Mouse (Mus musculus) retina, postnatal 1 day (tissue): ENCODE data around the gene B9d1.
A peak's percentile ranks its signal among the peaks of the same experiment; 100 is the strongest.

Source experiments
- DNase-seq: peaks from one replicate; pipeline ENCODE4 v3.0.0-alpha.2; 2012

The B9d1 gene

DNA sequence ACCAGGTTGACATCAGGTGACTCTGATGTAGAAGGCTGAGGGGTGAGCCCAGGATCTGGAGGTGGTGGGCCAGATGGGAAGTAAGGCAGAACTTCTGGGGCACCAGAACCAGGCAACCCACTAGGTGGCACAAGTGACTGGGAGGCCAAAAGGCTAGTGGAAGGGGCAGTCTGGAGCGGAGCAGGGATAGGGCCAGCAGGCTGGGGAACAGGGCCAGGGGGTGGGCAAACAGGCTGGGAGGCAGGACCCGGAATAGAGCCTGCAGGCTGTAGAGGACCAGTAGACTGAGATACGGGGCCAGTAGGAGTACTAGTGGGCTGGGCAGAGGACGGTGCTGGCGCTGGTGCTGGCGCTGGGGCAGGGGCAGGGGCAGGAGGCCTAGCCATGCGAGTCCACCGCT lies 15.1 kb upstream of the B9d1 start:
- DNase-seq, result no peak

DNA sequence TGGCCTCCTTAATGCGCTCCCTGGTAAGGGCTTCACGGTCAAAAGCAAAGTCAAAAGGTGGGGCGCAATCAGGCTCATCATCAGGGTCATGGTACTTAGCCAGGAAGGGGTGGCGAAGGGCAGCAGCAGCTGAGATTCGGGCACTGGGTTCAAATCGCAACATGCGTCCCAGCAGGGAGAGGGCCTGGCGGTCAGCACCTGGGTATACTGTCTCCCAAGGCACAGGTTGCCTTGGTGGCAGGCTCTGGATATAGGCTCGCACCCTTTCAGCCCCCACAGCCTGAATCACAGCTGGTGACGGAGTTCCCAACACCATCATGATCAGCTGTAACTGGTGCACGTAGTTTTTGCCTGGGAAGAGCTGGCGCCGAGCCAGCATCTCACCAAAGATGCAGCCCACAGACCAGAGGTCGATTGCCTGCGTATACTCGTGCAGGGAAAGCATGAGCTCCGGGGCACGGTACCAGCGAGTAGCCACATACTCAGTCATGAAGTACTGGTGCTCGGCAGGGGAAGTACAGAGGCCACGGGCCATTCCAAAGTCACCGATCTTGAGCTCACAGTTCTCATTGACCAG lies 13.9 kb upstream of the B9d1 start:
- no peak for DNase-seq

DNA sequence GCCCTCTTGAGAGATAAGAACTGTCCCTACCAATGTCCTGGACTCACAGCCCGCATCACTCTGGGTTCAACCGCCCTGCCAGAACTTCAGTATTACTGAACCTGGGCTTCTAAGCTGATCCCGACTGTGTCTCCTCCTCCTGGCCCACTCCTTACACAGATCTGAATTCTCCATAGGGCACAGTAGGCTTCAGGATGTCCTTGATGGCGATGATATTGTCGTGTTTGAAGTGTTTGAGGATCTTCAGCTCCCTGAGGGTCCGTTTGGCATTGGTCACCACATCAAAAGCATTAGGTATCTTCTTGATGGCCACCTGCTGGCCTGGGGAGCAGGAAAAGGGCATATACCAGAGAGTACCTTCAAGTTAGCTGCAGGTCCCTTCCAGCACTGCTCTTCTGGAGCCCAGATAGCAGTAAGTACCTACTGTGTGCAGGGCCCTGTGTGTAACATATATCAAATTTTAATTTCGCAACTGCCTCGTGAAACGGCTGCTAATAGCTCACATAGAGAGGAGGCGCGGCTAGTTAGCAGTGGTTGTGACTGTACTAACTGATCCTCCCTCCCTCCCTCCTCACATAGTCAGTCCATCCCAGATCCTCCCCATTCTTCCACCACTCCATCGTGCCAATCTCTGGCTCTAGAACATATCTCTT lies 12.1 kb upstream of the B9d1 start:
- DNase-seq, result no peak

DNA sequence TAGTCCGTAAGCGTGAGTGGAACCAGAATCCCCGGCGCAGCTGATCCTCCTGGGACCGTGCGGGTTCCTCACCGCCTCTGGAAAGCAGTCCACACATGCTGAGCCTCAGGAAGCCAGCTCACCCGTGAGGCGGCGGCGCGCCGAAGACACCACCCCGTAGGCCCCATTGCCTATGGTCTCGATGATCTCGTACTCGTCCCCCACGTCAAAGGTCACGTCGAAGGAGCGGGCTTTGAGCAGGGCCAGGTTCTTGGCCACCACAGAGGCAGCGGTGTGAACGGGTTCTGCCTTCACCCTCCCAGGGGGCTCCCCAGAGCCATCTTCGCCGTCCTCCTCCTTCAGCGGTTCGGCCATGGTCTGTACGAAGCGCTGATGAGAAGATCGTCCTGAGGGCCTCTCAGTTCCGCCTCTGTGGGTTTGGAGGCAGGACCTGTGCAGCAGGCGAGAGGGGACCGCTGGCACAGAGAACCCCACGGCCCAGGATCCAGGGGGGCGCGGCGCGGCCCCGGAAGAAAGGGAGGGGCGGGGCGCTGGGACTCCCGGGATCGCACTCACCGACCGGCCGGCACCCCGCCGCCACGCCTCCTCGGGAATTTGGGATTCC lies 11.3 kb upstream of the B9d1 start:
- DNase-seq, result no peak

DNA sequence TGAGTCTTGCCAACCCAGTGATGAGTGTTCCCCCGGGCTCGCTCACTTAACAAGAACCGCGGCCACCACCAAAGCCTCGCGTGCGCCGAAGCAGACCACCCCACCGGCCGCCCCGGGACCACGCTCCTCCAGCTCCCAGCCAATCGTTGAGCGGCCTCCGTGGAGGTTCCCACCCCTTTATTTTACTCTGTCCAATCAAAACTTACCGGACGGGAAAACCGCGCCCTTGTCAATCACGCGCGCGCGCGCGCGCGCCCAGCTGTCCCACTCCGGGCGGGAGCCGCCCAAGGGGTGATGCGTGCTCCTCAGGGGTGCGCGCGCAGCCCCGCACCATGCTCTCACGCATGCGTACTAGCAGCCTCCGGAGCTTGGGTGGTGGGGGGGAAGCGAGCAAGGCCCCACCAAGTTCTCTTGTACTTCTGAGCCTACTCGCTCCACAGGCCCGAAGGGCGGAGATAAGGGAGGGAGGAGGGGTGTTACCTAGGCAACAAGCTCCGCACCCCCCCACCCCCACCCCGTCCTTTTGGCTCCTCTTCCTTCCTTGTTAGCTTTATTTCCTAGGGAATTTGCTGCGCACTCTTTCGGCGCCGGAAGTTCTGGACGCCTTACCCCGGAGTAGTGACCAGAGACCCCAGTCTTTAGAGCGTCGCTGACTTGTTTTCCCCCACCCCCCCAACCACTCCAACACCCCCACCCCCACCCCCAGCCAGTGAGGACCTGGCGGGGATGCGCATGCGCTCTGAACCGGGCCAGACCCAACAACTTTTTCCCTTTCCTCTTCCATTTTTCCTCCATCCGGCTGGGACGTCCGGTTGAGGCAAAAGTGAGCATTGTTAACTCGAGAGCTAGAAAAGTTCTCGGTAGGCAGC lies 10.6 kb upstream of the B9d1 start, which contains the start of gene Mapk7:
Mapk7 (minus strand) TSS at position 278 of the 869 bp plus-strand sequence.
- DNase-seq, result peak; percentile 99

DNA sequence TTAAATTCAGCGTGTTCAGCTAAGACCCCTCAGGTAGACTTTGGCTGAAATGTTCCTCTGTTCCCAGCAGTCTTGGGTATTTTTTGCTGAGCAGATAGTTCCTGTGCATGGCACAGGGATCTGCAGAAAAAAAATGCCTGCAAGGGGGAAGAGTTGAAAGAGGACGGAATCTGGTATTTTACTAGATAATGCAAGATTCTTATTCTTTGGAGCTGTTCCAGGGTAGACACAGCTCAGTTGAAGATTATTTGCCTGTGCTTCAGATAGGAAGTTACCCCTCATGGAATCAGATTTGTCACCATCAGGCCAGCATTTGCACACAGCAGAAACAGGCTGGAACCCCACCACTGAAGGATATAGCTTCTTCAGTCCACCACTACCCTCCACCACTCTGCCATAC lies 9.4 kb upstream of the B9d1 start:
- no peak for DNase-seq

DNA sequence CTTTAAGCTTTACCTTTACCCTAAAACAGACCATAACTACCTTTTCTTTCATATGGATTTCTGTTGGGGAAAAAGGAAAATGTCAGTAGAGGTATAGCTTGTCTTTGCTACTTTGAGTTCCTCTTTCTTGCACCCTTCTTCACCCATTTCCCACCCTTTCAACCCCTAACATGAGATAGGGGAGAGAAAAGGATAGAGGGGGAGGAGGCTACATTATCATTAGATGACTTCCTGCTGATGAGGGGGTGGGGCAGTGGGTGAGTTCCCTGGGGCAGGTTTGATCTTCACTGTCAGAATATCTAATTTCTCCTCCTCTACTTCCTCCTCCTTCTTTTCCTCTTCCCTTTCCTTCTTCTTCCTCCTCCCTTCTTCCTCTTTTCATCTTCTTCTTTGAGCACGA lies 7.5 kb upstream of the B9d1 start:
- DNase-seq, result no peak

DNA sequence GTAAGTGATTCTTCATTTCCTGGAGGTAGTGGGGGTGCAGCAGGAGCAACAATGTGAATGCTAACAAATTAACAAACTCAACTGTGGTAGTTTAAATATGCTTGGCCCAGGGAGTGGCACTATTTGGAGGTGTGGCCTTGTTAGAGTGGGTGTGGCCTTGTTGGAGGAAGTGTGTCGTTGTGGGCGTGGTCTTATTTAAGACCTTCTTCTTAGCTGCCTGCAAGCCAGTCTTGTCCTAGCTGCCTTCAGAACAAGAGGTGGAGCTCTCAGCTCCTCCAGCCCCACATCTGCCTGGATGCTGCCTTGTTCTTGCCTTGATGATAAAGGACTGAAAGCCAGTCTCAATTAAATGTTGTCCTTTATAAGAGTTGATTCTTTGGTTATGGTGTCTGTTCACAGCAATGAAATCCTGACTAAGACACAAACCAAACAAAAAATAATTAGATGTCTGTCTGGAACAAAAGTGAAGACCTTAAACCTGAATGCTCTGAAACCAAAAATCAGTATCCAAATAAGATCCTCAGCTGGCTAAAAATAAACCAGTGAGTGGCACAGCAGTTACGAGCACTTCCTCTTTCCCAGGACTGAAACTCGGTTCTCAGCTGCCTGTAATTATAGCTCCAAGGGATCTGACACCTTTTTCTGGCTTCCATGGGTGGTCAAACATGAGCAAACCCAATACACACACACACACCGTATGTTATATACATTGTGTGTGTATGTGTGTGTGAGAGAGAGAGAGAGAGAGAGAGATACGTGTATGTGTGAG lies 6.0 kb upstream of the B9d1 start:
- DNase-seq, result no peak

DNA sequence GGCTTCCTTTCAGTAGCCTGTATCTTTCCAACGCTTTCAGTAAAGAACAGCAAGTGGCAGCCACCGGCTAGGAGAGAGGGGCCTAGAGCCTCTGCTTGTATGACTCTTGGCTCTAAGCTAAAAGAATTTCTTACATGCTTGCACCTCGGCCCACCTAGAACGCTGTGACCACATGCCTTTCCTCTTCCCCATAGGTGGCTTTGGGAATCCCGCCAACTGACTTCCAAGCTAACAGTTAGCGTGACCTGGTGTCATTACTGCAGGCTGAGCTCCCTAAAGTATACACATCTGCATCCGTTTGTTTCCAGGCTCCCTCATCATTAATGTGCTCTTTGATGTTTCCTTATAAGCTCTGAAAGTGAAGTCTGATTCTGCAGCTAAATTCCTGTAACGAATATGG lies 1.0 kb upstream of the B9d1 start:
- DNase-seq, result no peak

DNA sequence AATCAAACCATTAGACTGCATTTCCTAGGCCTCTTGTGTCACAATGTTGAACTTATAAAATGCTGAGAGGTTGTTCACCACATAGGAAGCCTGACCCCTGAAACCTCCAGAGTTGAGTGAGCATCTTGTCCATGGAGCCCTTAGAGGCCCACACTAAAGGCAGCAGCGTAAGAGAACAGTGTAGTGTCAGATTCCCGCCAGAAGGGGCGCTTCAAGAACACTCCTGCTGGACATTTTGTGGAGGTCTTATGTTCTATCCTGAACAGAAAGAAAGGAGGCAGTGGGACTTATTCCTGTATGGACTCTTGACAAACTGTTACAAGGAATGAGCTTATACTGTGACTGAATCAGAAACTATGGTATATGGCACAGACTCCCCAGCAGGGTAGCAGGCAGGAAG lies 10.0 kb downstream of the B9d1 start:
- DNase-seq, result peak; percentile 65

DNA sequence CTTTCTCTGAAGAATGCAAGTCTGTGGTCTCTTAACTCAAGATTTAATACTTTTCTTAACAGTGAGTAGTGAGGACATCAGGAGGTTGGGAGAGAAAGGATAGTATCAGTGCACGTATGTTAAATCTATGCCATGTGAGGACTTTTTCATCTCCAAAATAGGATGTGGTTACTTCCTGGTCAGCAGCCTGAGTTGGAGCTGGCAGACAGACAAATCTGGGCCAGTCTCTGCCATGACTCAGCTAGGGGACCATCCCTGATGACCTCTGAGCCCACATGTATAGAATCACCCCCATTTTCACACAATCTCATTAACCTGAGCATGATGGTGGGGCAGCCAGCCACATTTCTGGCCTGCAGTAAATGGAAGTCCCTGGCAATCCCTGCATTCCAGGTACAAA lies 13.0 kb downstream of the B9d1 start:
- DNase-seq, result no peak

DNA sequence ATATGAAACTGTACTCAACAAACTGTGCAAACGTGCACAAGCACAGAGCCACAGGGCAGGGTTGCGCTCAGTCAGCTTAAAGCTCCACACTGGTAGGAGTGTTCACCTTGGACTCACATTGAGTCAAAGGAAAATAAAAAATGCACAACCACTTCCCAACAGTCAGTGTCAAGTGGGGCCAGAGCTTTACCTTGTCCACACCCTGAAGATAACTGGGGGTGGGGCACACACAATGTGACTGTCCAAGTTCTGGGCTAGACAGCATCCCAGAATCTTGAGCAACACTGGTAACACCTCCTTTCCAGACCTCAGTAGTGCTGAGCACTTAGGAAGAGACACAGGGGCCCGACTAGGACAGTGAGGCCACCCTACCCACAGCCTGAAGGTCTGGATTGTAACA lies 13.9 kb downstream of the B9d1 start:
- DNase-seq, result no peak

DNA sequence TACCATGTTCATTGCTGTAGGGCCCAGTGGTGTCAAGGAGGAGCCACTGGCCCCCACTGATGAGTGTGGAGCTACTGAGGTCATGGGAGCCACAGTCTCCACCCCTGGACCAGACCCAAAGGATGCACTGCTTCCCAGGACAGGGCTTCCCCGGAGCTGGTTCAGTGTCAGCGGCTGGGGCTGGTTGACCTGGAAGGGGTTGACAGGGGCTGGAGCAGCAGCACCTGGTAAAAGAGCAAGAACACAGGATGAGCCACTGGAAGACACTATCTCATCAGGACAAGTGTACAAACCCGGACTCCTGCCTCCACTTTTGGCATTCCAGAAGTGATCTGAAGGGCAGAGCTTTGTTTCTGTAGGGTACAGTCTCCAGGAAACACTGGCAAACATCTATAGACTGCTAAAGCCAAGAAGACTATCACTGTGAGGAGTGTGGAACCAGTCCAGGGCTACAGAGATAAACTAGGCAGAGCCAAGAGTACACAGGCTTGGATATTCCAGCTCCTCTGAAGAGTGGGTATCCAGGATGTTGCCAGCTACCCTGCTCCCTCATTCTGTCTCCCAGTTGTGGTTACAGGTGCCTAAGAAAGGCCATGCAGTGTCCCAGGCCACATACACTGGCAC lies 14.7 kb downstream of the B9d1 start:
- no peak for DNase-seq

DNA sequence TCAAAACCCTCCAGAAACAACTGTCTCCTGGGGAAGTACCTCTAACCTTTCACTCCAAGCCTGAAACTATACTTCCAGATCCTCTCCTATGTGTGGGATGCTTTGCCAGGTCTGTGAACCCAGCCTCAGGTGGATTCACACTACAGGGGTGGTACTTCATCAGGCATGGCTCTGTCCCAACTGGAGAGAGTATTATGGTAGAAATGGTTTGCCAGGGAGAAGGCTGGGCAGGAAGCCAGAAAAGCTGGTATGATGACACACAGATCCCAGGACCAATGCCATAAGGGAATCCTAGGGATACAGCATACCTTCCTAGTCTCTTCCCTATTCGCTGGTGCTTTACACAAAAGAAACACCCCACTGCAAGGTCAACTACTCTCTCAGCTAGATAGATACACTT lies 21.9 kb downstream of the B9d1 start:
- no peak for DNase-seq

DNA sequence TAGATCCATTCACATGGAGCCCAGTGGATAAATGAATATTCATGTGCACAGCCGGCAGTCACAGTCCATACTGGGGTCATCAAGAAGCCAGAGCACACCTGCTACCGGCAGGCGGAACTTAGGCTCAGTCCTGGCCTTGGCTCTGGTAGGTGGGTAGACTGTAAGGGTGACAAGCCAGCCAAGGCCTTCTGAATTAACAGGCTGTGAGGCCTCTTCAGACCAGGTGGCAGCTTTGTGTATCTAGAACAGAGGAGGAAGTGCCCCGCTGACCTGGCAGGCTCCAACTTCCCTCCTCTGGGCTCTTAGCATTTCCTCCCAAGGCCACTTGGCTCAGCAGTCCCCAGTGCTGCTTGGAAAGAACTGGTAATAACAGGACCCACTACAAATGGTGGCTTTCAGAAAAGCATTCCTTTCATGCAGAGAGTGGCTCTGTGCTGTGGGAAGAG lies 24.3 kb downstream of the B9d1 start:
- DNase-seq, result no peak

DNA sequence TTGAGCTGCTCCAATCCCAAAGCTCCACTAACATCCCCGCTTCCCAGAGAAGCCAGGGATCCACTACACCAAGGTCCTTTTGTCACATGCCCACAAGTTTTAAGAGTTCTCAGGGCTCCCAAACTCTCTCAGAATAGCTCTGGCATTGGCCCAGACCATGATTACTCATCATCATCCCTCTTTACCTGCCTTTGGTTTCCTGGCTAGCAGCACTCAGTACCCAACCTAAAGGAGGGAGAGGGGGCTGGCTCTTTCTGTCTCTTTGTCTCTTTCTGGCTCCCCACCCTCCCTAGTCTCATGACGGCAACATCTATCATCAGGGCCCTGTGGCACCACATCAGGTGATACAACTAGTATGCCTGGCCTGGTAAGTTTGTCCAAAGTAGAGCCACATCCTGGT lies 27.9 kb downstream of the B9d1 start:
- no peak for DNase-seq

DNA sequence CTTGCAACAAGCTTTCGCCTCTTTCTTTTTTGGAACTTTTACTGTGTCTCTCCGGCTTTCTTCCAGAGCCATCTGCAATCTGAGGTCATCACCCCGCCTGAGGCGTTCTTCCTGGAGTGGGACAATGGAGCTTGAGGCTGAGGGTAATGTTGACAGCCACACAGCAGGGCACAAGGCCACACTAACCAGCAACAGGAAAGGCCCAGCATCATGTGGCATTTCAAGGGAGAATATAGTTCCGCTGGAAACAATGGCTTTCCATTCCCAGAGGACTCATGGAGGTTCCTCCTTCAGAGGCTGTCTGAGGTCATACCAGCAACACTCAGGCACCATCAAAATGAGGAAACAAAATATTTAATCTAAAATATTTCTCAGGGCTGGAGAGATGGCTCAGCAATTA lies 28.6 kb downstream of the B9d1 start:
- DNase-seq, result no peak

DNA sequence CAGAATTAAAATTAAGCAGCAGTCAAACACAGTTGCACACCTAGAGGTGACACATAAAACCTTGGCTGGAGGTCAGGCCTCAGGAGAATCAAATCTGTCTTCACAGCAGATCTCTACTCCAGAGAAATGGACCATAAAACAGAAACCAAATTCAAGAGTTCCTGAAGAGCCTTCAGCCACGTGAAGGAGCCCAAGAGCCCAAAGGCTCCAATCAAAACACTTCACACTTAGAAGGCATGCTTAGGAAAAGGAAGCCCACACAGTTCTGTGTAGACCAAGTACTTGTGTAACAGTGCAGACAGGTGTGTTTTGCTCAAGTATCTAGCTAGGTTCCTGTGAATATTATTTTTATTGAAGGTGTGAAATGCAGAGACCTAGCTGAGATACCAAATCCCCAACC lies 30.6 kb downstream of the B9d1 start:
- DNase-seq, result no peak

DNA sequence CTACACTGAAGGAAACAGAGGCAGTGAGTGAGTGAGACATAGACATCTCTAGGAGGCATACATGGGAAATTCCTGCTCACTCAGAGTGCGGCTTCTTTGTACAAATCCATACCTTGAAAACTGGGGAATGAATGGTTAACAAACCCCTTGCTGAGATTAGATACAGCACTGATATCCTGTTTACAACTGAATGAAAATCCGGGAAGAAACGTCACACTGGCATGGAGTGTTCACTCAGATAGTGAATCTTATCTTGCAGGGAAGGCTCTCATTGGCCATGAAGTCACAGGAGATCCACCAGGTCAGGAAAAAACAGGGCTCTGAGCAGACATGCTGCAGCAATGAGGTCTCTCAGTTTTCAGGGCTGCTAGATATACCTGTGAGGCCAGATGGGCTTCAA lies 32.0 kb downstream of the B9d1 start:
- no peak for DNase-seq

DNA sequence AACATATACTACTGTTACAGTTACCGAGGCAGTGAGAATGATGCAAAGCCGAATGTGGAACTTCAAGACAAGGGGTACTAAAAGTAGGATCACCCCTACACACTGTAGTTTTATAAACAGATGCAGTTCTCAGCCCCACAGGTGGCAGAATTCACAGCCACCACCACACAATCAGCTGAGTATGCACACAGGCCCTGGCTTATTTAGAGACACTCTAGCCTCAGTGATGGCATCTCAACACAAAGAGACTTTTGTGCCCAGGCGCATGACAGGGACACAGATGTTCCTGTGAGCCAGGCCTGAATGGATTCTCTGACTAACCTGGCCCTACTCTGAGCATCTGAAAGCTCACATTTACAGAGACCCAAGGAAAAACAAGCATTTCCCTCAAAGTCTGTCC lies 32.4 kb downstream of the B9d1 start:
- no peak for DNase-seq

DNA sequence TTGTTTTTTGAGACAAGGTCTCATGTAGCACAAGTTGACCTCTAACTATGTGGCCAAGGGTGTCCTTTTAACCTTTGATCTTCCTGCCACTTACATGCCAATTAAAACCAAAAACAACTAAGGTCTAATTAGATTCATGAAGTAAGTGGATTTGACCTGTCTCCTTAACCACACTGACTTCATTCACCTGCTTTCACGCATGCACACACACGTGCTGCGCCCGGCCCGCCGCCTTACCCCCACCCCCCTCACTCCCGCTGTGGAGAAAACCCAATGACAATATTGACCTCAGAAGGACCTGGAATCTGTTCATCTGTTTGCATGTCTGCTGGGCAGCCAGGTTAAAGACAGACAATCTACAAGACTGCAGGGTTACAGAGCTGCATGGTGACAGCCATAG lies 35.7 kb downstream of the B9d1 start:
- DNase-seq, result no peak

DNA sequence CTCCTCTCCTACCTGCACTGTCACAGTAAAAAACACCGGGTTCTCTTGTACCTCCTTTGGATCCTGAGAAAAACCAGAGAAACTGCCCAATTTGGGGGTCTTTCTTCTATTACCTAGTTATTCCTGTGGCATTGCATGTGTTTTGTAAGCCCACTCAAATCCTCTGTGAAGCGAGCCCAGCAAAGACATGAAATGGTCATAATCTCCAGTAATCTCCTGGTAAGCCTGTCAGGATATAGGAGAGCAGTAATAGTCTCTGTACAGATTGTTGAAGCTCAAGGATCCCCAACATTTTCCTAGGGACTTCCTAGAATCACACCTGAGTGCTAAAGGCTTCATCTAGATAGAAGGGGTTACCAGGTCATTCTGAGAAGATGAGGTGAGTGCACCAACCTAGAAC lies 36.2 kb downstream of the B9d1 start:
- peak; percentile 54 for DNase-seq

DNA sequence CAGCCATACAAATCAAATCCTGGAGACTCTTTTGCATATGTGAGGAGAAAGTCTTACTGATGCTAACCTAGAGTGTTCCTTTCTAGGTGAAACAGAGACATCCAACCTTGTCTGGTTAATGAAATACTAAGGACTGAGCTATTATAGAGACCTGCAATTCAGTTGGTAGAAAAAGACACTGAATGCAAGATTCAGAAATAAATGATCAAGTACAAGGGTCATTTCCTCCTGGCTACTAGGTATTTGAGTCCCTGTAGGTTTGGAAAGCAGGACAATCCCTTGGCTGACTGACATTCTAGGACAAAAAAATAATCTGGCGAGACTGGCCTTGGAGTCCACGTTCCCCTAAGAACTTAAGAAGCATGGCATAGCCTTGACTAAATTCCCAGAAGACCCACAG lies 40.6 kb downstream of the B9d1 start:
- DNase-seq, result no peak
